Mouse (Mus musculus) c-Kit-positive CD71-negative TER-119-negative erythroid progenitor cells, embryonic 14.5 days (primary cell): ENCODE data around the gene Tmem33.

Experiments used
- DNase-seq: peaks from one replicate; pipeline ENCODE4 v3.0.0-alpha.2; 2013; ENCODE audit warnings: low read depth

Gene Tmem33

GRCm38 (mm10) chr5:67258473-67258872 lies 1.9 kb upstream of the Tmem33 start:
- no peak for DNase-seq

GRCm38 (mm10) chr5:67260159-67260530 lies 220 bp upstream of the Tmem33 start:
- DNase-seq = no peak

- DNase-seq = no peak
These were observed 2.6 kb downstream of the Tmem33 start for GRCm38 (mm10) chr5:67262964-67263363.

GRCm38 (mm10) chr5:67266106-67266505 lies 5.7 kb downstream of the Tmem33 start:
- DNase-seq = no peak

GRCm38 (mm10) chr5:67269309-67269708 lies 8.9 kb downstream of the Tmem33 start:
- DNase-seq = no peak

- DNase-seq = no peak
These were observed 19.0 kb downstream of the Tmem33 start for GRCm38 (mm10) chr5:67279407-67279806.

- no peak for DNase-seq
These were observed 19.5 kb downstream of the Tmem33 start for GRCm38 (mm10) chr5:67279840-67280239.

- no peak for DNase-seq
These were observed 20.0 kb downstream of the Tmem33 start for GRCm38 (mm10) chr5:67280400-67280799.

GRCm38 (mm10) chr5:67295029-67295428 lies 34.7 kb downstream of the Tmem33 start:
- no peak for DNase-seq

- DNase-seq = no peak
These were observed 35.3 kb downstream of the Tmem33 start for GRCm38 (mm10) chr5:67295682-67296081.

- DNase-seq = no peak
These were observed 35.8 kb downstream of the Tmem33 start for GRCm38 (mm10) chr5:67296171-67296570.

GRCm38 (mm10) chr5:67297026-67297813 lies 36.9 kb downstream of the Tmem33 start:
- DNase-seq = no peak

- no peak for DNase-seq
These were observed 39.6 kb downstream of the Tmem33 start for GRCm38 (mm10) chr5:67299847-67300412.

- DNase-seq = no peak
These were observed 40.7 kb downstream of the Tmem33 start for GRCm38 (mm10) chr5:67300926-67301597.

GRCm38 (mm10) chr5:67301722-67302331 lies 41.5 kb downstream of the Tmem33 start:
- no peak for DNase-seq

GRCm38 (mm10) chr5:67303816-67304215 lies 43.5 kb downstream of the Tmem33 start:
- DNase-seq = no peak

GRCm38 (mm10) chr5:67306698-67307521 lies 46.5 kb downstream of the Tmem33 start, which contains the start of gene Slc30a9:
Gene Slc30a9 (plus strand): TSS chr5:67306955.
- DNase-seq = peak; percentile 76

- peak; percentile 9 for DNase-seq
These were observed 47.4 kb downstream of the Tmem33 start for GRCm38 (mm10) chr5:67307659-67308222.

- DNase-seq = no peak
These were observed 51.6 kb downstream of the Tmem33 start for GRCm38 (mm10) chr5:67311811-67312521.

GRCm38 (mm10) chr5:67312522-67312851 lies 52.1 kb downstream of the Tmem33 start:
- no peak for DNase-seq
